In the genomic region with DNA sequence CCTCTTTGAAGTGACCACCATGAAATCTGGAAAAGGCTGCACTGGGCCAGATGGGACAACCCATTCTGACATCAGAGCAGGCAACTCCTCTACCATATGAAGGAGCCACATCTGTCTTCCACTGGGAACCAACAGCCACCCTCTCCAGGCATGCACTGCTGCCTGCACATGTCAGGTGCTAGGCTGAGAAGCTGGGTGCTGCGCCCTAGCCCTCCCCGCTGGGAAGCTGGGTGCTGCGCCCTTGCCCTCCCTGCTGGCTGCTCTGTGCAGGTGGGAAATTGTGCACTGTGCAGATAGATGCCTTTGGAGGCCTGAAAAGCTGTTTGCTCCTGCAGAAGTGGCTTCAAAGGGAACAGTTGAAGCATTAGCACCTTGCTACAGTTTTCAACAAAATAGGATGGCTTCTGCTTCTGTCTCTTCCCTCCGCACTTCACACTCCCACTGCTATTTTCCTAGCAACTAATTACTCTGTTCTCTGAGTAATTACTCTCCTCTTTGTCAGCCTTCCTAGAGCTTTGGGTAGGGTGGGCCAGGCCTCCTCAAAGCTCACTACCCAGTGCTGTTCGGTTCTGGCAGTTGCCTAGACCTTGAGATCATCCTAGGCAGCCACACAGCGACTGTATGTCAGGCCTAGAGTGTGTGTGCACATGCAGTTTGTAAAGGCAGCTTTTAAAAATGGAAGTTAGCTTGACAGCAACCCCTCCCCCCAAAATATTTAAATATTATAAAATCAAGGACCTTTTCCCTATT, we compare ENCODE assay signal across 14 mouse cellular contexts.
DNase-seq lines count a peak whose midpoint lies in the region; ATAC-seq and TF ChIP-seq lines count a peak whose summit lies in the region.
"Had no signal": no experiment of that assay in that cellular context is flagged by ENCODE, and none has a peak within 500 bp of the region (broad histone marks: within the 10 kb centered on the region; RNA-seq: fewer than 3 reads in every experiment).

No protein-coding gene starts in this region.

- no peaks in the 10 kb centered on the region; the same call in 1 of the 2 replicates for H3K4me1 ChIP-seq in hindbrain, postnatal 0 days (ENCODE audit: insufficient read depth, low read length)
- H3K4me1 ChIP-seq in hindbrain, embryonic 10.5 days (replicated peaks) = peaks cover 7% of the 10 kb centered on the region; the same call in 1 of the 2 replicates
- peaks cover 15% of the 10 kb centered on the region for H3K4me1 ChIP-seq in intestine, embryonic 14.5 days (replicated peaks; ENCODE audit: control insufficient read depth, insufficient read depth, low read length)
- peaks cover 9% of the 10 kb centered on the region; the same call in 1 of the 2 replicates for H3K4me1 ChIP-seq in stomach, postnatal 0 days (replicated peaks; ENCODE audit: control insufficient read depth, insufficient read depth)

- WGBS in hindbrain, postnatal 0 days = 78% methylated on average over 6 of the region's 6 CpGs
- 95% methylated on average over 6 of the region's 6 CpGs for WGBS in hindbrain, embryonic 10.5 days
- WGBS in intestine, embryonic 14.5 days = 81% methylated on average over 6 of the region's 6 CpGs
- 65% methylated on average over 6 of the region's 6 CpGs for whole genome bisulfite sequencing in stomach, postnatal 0 days

- no peak for TF ChIP-seq EP300 in stomach, postnatal 0 days (optimal IDR thresholded peaks at IDR 0.05)

- H3K27ac ChIP-seq in hindbrain, postnatal 0 days = no peak overlapping the region
- H3K27ac ChIP-seq in hindbrain, embryonic 10.5 days = no peak overlapping the region
- peak overlapping the region; percentile 35; the same call in 1 of the 2 replicates for H3K27ac ChIP-seq in intestine, embryonic 14.5 days (ENCODE audit: low read depth)
- peak overlapping the region; percentile 56 for H3K27ac ChIP-seq in stomach, postnatal 0 days (replicated peaks)
- H3K27ac ChIP-seq: embryonic facial prominence, embryonic 15.5 days; heart, embryonic 10.5 days; midbrain, embryonic 12.5 days had no signal

- no peak overlapping the region for H3K9ac ChIP-seq in hindbrain, postnatal 0 days (replicated peaks; ENCODE audit: low read length)
- H3K9ac ChIP-seq in intestine, embryonic 14.5 days (ENCODE audit: low read length) = no peak overlapping the region
- no peak overlapping the region for H3K9ac ChIP-seq in stomach, postnatal 0 days (ENCODE audit: low read length)
- H3K9ac ChIP-seq: embryonic facial prominence, embryonic 15.5 days; midbrain, embryonic 12.5 days had no signal

- DNase-seq in hindbrain, postnatal 0 days (ENCODE audit: low spot score) = no peak
- DNase-seq in hindbrain, embryonic 10.5 days (ENCODE audit: low spot score) = no peak
- peak; percentile 48 for DNase-seq in right cerebral cortex, adult 18-20 months
- DNase-seq in right cerebral cortex, postnatal 10 days (ENCODE audit: low spot score in 2 of 2) = no peak
- no peak for DNase-seq in intestine, embryonic 14.5 days (ENCODE audit: low spot score)
- DNase-seq in stomach, postnatal 0 days (ENCODE audit: low spot score) = no peak
- DNase-seq in retina, embryonic 14.5 days (ENCODE audit: low spot score) = no peak
- DNase-seq: adrenal gland, adult 8-10 months; cerebellum, postnatal 36 days; kidney, adult 11 months; lung, adult 2 months had no signal

- H3K9me3 ChIP-seq in hindbrain, postnatal 0 days (ENCODE audit: low read length) = no peaks in the 10 kb centered on the region
- H3K9me3 ChIP-seq in hindbrain, embryonic 10.5 days = no peaks in the 10 kb centered on the region
- H3K9me3 ChIP-seq in intestine, embryonic 14.5 days (ENCODE audit: control insufficient read depth, low read length) = no peaks in the 10 kb centered on the region
- no peaks in the 10 kb centered on the region for H3K9me3 ChIP-seq in stomach, postnatal 0 days (ENCODE audit: control insufficient read depth, low read length)
- H3K9me3 ChIP-seq: embryonic facial prominence, embryonic 15.5 days; heart, embryonic 10.5 days; midbrain, embryonic 12.5 days had no signal

- no peaks in the 10 kb centered on the region for H3K27me3 ChIP-seq in hindbrain, postnatal 0 days (ENCODE audit: insufficient read depth, low read length)
- H3K27me3 ChIP-seq in hindbrain, embryonic 10.5 days (ENCODE audit: insufficient read depth, poor library complexity, severe bottlenecking) = no peaks in the 10 kb centered on the region
- H3K27me3 ChIP-seq in intestine, embryonic 14.5 days (replicated peaks; ENCODE audit: control insufficient read depth, insufficient read depth, low read length) = no peaks in the 10 kb centered on the region
- no peaks in the 10 kb centered on the region for H3K27me3 ChIP-seq in stomach, postnatal 0 days (ENCODE audit: control insufficient read depth, insufficient read depth, low read length)
- H3K27me3 ChIP-seq: embryonic facial prominence, embryonic 15.5 days; midbrain, embryonic 12.5 days had no signal

- TF ChIP-seq CTCF in hindbrain, postnatal 0 days (IDR thresholded peaks at IDR 0.05; ENCODE audit: low read depth) = no peak
- TF ChIP-seq CTCF in stomach, postnatal 0 days (IDR thresholded peaks at IDR 0.05; ENCODE audit: low read depth) = peak; percentile 19; the same call in 1 of the 2 replicates

- peak; percentile 49; the same call in 1 of the 2 replicates for ATAC-seq in hindbrain, postnatal 0 days
- ATAC-seq in intestine, embryonic 14.5 days (replicated peaks; ENCODE audit: low FRiP score, low TSS enrichment, low read depth) = no peak
- ATAC-seq in stomach, postnatal 0 days (ENCODE audit: low FRiP score, low TSS enrichment) = peak; percentile 33; the same call in 1 of the 2 replicates

- no peak overlapping the region for H3K4me3 ChIP-seq in hindbrain, postnatal 0 days (ENCODE audit: low read length)
- H3K4me3 ChIP-seq in hindbrain, embryonic 10.5 days = no peak overlapping the region
- H3K4me3 ChIP-seq in intestine, embryonic 14.5 days (ENCODE audit: low read depth, low read length) = no peak overlapping the region
- no peak overlapping the region for H3K4me3 ChIP-seq in stomach, postnatal 0 days (ENCODE audit: low read depth, low read length)
- H3K4me3 ChIP-seq: embryonic facial prominence, embryonic 15.5 days; heart, embryonic 10.5 days; midbrain, embryonic 12.5 days had no signal

- no peaks in the 10 kb centered on the region for H3K36me3 ChIP-seq in hindbrain, postnatal 0 days (ENCODE audit: insufficient read depth, low read length)
- peaks cover 64% of the 10 kb centered on the region for H3K36me3 ChIP-seq in hindbrain, embryonic 10.5 days
- H3K36me3 ChIP-seq in intestine, embryonic 14.5 days (ENCODE audit: control insufficient read depth, insufficient read depth, low read length) = peaks cover 35% of the 10 kb centered on the region
- H3K36me3 ChIP-seq in stomach, postnatal 0 days (ENCODE audit: control insufficient read depth, insufficient read depth, low read length) = no peaks in the 10 kb centered on the region; the same call in none of the 2 replicates

- H3K4me2 ChIP-seq in hindbrain, postnatal 0 days (ENCODE audit: low read depth, low read length) = no peak overlapping the region
- H3K4me2 ChIP-seq in intestine, embryonic 14.5 days (ENCODE audit: low read length) = no peak overlapping the region
- H3K4me2 ChIP-seq in stomach, postnatal 0 days (replicated peaks; ENCODE audit: low read depth) = no peak overlapping the region
- H3K4me2 ChIP-seq: embryonic facial prominence, embryonic 15.5 days; midbrain, embryonic 12.5 days had no signal

Comparison
In these comparisons a context has a peak if more than half of its experiments do, and no peak if none do; other contexts are left out.
1. H3K27ac ChIP-seq: peak in intestine, embryonic 14.5 days (single experiment) and stomach, postnatal 0 days (single experiment); none in hindbrain, postnatal 0 days (single experiment) and hindbrain, embryonic 10.5 days (single experiment).